Mouse (Mus musculus): ENCODE measurements at regions not wholly inside any gene's neighbourhood (a gene's known extent, or its start where the extent isn't known, plus 50 kb on each side); places are given as distances from the start of the nearest gene placed in this dataset.

- DNase-seq (ENCODE audit: low spot score) = no peak
- Histone ChIP-seq H3K9me3 (ENCODE audit: control insufficient read depth, low read length) (0 out of 2 replicates have a peak, but pooled peaks cover 4% of the 10 kb centered on the region), H3K27ac (replicated peaks; ENCODE audit: low read depth, low read length) (no peak overlapping the region), H3K4me3 (replicated peaks; ENCODE audit: low read length) (no peak overlapping the region), H3K4me2 (replicated peaks; ENCODE audit: low read depth, low read length, severe bottlenecking) (no peak overlapping the region), H3K4me1 (ENCODE audit: control insufficient read depth, insufficient read depth, low read length) (no peaks in the 10 kb centered on the region), H3K27me3 (ENCODE audit: control insufficient read depth, insufficient read depth, low read length) (no peaks in the 10 kb centered on the region), H3K9ac (ENCODE audit: low read depth, low read length, severe bottlenecking) (no peak overlapping the region), H3K36me3 (ENCODE audit: control insufficient read depth, insufficient read depth, low read length) (no peaks in the 10 kb centered on the region)
- WGBS = 54% methylated on average over 7 of the region's 7 CpGs
- no peak for TF ChIP-seq POLR2A (IDR thresholded peaks at IDR 0.05; ENCODE audit: borderline replicate concordance, extremely low read depth, insufficient read depth, insufficient read length)
- no peak for ATAC-seq (ENCODE audit: low FRiP score, low read depth)
Measured at GRCm38 (mm10) chr1:137863506-137863905, 312.0 kb downstream of the Ptprc start.

GRCm38 (mm10) chr1:137852262-137852661, 323.2 kb downstream of the Ptprc start:
- no peaks in the 10 kb centered on the region for H3K27me3 ChIP-seq (ENCODE audit: control insufficient read depth, insufficient read depth, low read length)
- no peak overlapping the region for H3K4me3 ChIP-seq (replicated peaks; ENCODE audit: low read length)
- H3K36me3 ChIP-seq (ENCODE audit: control insufficient read depth, insufficient read depth, low read length) = no peaks in the 10 kb centered on the region
- no peak for DNase-seq (ENCODE audit: low spot score)
- no peaks in the 10 kb centered on the region for H3K9me3 ChIP-seq (ENCODE audit: control insufficient read depth, low read length)
- no peak for TF ChIP-seq POLR2A (IDR thresholded peaks at IDR 0.05; ENCODE audit: borderline replicate concordance, extremely low read depth, insufficient read depth, insufficient read length)
- H3K27ac ChIP-seq (replicated peaks; ENCODE audit: low read depth, low read length) = no peak overlapping the region
- H3K4me2 ChIP-seq (replicated peaks; ENCODE audit: low read depth, low read length, severe bottlenecking) = no peak overlapping the region
- no peaks in the 10 kb centered on the region for H3K4me1 ChIP-seq (ENCODE audit: control insufficient read depth, insufficient read depth, low read length)
- no peak for ATAC-seq (ENCODE audit: low FRiP score, low read depth)
- H3K9ac ChIP-seq (ENCODE audit: low read depth, low read length, severe bottlenecking) = no peak overlapping the region
- 78% methylated on average over 2 of the region's 2 CpGs for WGBS

- ATAC-seq (ENCODE audit: low FRiP score, low read depth) (no peak), DNase-seq (ENCODE audit: low spot score) (no peak)
- no peaks in the 10 kb centered on the region for H3K4me1 ChIP-seq (ENCODE audit: control insufficient read depth, insufficient read depth, low read length)
- no peak for TF ChIP-seq POLR2A (IDR thresholded peaks at IDR 0.05; ENCODE audit: borderline replicate concordance, extremely low read depth, insufficient read depth, insufficient read length)
- no peak overlapping the region for H3K9ac ChIP-seq (ENCODE audit: low read depth, low read length, severe bottlenecking)
- no peak overlapping the region for H3K4me2 ChIP-seq (replicated peaks; ENCODE audit: low read depth, low read length, severe bottlenecking)
- no peaks in the 10 kb centered on the region for H3K36me3 ChIP-seq (ENCODE audit: control insufficient read depth, insufficient read depth, low read length)
- H3K27ac ChIP-seq (replicated peaks; ENCODE audit: low read depth, low read length) = no peak overlapping the region
- H3K9me3 ChIP-seq (ENCODE audit: control insufficient read depth, low read length) = no peaks in the 10 kb centered on the region
- H3K27me3 ChIP-seq (ENCODE audit: control insufficient read depth, insufficient read depth, low read length) = no peaks in the 10 kb centered on the region
- WGBS = 85% methylated on average over 10 of the region's 10 CpGs
- no peak overlapping the region for H3K4me3 ChIP-seq (replicated peaks; ENCODE audit: low read length)
Measured at GRCm38 (mm10) chr1:137847311-137847923, 328.1 kb downstream of the Ptprc start.

- no peak overlapping the region for H3K9ac ChIP-seq (ENCODE audit: low read depth, low read length, severe bottlenecking)
- DNase-seq (ENCODE audit: low spot score) (no peak), ATAC-seq (ENCODE audit: low FRiP score, low read depth) (no peak)
- no peaks in the 10 kb centered on the region for H3K27me3 ChIP-seq (ENCODE audit: control insufficient read depth, insufficient read depth, low read length)
- no peaks in the 10 kb centered on the region for H3K9me3 ChIP-seq (ENCODE audit: control insufficient read depth, low read length)
- no peaks in the 10 kb centered on the region for H3K4me1 ChIP-seq (ENCODE audit: control insufficient read depth, insufficient read depth, low read length)
- 84% methylated on average over 1 of the region's 1 CpGs for WGBS
- no peak overlapping the region for H3K4me2 ChIP-seq (replicated peaks; ENCODE audit: low read depth, low read length, severe bottlenecking)
- no peaks in the 10 kb centered on the region for H3K36me3 ChIP-seq (ENCODE audit: control insufficient read depth, insufficient read depth, low read length)
- TF ChIP-seq POLR2A (IDR thresholded peaks at IDR 0.05; ENCODE audit: borderline replicate concordance, extremely low read depth, insufficient read depth, insufficient read length) = no peak
- H3K27ac ChIP-seq (replicated peaks; ENCODE audit: low read depth, low read length) = no peak overlapping the region
- no peak overlapping the region for H3K4me3 ChIP-seq (replicated peaks; ENCODE audit: low read length)
Measured at GRCm38 (mm10) chr1:137846857-137847256, 328.7 kb downstream of the Ptprc start.

- DNase-seq (ENCODE audit: low spot score) = no peak
- Histone ChIP-seq H3K9me3 (ENCODE audit: control insufficient read depth, low read length) (no peaks in the 10 kb centered on the region), H3K9ac (ENCODE audit: low read depth, low read length, severe bottlenecking) (no peak overlapping the region), H3K4me1 (ENCODE audit: control insufficient read depth, insufficient read depth, low read length) (0 out of 2 replicates have a peak, but pooled peaks cover 4% of the 10 kb centered on the region), H3K27me3 (ENCODE audit: control insufficient read depth, insufficient read depth, low read length) (no peaks in the 10 kb centered on the region), H3K27ac (replicated peaks; ENCODE audit: low read depth, low read length) (no peak overlapping the region), H3K4me3 (replicated peaks; ENCODE audit: low read length) (no peak overlapping the region), H3K4me2 (replicated peaks; ENCODE audit: low read depth, low read length, severe bottlenecking) (no peak overlapping the region), H3K36me3 (ENCODE audit: control insufficient read depth, insufficient read depth, low read length) (no peaks in the 10 kb centered on the region)
- no peak for TF ChIP-seq POLR2A (IDR thresholded peaks at IDR 0.05; ENCODE audit: borderline replicate concordance, extremely low read depth, insufficient read depth, insufficient read length)
- no peak for ATAC-seq (ENCODE audit: low FRiP score, low read depth)
Measured at GRCm38 (mm10) chr1:137840531-137840930, 335.0 kb downstream of the Ptprc start.

All from limb, embryonic 14.5 days (tissue).